Mouse (Mus musculus): ENCODE data around the gene Idnk.

DNA sequence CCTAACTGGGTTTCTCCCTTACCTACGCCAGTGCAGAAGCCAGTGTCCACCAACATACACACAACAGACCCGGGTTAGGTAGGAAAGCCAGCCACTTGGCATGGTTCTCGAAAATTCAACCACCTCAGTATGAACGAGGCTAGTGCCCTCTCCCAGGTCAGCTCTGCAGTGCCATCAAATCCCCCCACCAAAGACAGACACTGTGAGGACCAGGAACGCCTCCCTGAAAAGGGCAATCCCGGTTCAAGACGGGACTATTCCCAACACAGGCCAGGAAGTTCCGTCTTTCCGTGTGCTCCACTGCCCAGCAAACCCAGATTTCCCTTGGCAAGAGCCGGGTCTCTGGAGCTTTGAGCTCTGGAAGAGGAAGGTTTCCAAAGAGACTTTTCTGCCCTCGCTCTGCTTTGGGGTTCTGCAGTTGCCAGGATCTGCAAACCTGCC, 44.8 kb upstream of the Idnk start:
- no peak for TF ChIP-seq CTCF (IDR thresholded peaks at IDR 0.05)
- no peak for TF ChIP-seq EP300 (IDR thresholded peaks at IDR 0.05)

Data from lung, postnatal 0 days (tissue).